Mouse (Mus musculus): ENCODE results near the gene Bmp2k.
A peak's percentile ranks its signal among the peaks of the same experiment; 100 is the strongest.

Bmp2k gene

GRCm38 (mm10) chr5:96997310-96997801 lies at the start of gene Bmp2k:
TSS of gene Bmp2k (plus strand) at chr5:96997689.
- DNase-seq, result peak; percentile 91

DNA sequence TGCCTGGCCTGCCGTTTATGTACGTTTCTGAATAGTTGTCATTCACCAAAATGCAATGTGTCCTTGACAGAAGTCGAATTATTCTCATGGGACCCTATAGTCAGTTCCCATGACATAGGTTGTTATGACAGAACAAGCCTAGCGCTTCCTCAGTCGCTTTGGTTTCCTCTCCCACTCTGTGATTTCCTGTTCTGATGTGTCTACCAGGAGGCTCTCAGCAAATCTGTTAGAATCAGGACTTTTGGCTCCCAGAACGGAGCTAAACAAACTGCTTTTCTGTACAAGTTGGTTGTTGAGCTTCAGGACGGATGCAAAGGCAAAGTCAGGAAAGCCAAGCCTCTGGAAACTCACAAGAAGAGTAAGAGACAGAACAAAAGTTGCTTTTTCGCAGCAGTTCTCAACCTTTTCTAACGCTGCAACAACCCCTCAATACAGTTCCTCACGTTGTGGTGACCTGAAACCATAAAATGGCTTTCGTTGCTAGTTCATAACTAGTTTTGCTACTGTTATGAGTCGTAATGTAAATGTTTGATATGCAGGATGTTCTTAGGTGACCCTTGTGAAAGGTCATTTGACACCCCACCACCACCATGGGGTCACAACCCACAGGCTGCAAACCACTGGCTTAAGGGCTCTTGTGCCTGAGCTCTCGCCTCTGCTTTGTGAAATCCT lies 48.5 kb upstream of the Bmp2k start:
- DNase-seq, result no peak

DNA sequence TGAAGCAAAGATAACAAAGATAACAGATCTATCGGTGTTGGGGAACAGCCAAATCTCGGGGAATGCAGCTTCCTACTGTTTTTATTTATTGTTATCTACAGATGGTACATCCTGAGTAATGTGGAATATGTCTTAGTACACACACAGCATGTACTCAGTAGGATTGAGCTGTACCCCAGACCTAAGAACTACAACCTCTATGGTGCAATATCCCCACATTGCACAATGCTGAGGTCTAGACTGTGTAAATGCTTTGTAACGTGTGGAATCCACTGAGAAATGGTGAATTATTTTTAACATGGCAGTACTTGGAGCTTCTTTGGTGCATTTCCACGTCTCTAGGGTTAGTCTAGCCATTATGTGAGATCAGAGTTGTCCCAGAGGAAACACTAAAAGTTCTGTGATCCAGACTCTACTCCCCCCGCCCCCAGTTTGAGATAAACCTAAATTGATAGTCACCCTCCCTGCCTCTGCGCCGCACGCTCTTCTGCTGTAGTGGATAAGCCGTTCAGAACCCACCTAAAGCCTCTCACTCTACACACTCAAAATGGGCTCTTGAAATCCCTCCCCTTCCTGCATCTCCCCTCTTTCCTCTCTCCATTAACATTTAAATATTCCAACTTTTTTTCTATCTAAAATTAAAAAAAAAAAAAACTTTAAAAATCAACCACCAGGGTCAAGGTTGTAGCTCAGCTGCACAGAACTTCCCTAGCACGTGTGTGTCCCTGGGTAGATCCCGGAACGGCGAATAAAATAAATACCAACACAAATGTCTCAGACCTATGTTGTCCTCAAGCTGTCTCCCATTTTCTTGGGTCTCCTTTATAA lies 47.4 kb upstream of the Bmp2k start:
- DNase-seq, result no peak

DNA sequence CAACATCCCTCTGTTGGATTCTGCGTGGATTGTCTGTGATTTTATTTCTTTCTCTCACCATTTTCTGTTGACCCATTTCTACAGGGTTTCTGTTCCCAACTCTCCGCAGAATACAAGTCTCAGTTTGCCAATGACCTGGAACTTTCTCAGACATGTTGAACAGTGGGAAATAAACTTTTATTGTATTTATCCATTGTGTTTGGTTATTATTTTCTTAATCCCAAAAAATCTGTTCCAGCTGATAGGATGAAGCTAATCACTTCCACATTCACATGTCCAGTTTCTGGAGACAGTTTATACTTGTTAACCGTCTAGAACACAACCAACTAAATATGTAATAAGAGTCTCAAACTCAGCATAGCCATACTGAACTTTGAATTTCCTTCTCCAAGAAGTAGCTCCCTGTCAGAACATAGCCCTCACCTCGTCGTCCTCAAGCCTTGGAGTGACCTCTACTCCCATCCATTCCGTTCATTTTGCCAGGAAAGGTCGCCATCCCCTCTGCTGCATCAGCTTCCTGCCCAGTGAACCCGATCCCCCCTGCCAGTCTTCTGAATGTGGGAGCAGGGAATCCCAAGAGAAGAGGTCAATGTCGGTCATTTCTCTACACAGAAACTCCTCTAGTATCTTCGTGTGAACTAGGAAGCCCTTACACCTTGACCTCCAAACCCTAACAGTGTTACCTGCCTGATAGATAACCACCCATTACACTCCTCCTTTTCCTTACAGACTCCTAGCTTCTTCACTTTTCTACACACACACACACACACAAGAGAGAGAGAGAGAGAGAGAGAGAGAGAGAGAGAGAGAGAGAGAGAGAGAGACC lies 46.6 kb upstream of the Bmp2k start:
- DNase-seq, result no peak

- DNase-seq, result no peak
Observed at GRCm38 (mm10) chr5:96951493-96952105, 45.9 kb upstream of the Bmp2k start.

GRCm38 (mm10) chr5:96954040-96954439 lies 43.4 kb upstream of the Bmp2k start:
- DNase-seq, result no peak

- no peak for DNase-seq
Observed at GRCm38 (mm10) chr5:96954466-96955027, 42.9 kb upstream of the Bmp2k start.

- no peak for DNase-seq
Observed at GRCm38 (mm10) chr5:96956926-96957325, 40.6 kb upstream of the Bmp2k start.

GRCm38 (mm10) chr5:96961122-96961521 lies 36.4 kb upstream of the Bmp2k start:
- no peak for DNase-seq

GRCm38 (mm10) chr5:96961852-96962251 lies 35.6 kb upstream of the Bmp2k start:
- no peak for DNase-seq

DNA sequence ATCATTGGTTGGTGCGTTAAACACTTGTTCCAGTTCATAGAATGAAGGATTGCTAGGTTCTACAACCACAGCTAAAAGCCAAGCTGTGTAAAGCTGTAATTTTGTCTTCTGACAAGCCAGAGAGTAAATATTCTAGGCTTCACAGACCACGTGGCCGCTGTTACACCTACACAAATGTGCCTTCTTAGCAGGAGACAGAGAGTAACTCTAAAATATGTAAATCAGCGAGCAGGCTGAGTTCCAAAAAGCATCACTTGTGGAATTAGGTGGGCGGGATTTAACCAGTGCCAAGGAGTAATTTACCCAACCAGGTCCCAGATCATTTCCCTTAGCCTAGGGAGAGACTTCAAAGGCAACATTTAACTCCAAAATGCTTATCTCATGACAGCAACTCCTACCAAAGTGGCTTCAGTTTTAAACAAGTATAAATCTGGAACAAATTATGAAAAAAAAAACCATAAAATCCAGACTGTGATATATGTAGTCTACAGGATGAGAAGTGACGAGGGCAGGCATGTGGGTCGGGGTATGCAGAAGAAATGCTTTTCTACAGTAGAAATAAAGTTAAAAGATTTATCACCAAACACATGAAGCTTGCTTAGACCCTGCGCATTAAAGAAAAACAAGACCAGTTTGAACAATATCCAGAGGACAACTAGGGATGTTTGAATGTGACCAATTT lies 35.1 kb upstream of the Bmp2k start:
- no peak for DNase-seq

GRCm38 (mm10) chr5:96962934-96963301 lies 34.6 kb upstream of the Bmp2k start:
- DNase-seq, result no peak

DNA sequence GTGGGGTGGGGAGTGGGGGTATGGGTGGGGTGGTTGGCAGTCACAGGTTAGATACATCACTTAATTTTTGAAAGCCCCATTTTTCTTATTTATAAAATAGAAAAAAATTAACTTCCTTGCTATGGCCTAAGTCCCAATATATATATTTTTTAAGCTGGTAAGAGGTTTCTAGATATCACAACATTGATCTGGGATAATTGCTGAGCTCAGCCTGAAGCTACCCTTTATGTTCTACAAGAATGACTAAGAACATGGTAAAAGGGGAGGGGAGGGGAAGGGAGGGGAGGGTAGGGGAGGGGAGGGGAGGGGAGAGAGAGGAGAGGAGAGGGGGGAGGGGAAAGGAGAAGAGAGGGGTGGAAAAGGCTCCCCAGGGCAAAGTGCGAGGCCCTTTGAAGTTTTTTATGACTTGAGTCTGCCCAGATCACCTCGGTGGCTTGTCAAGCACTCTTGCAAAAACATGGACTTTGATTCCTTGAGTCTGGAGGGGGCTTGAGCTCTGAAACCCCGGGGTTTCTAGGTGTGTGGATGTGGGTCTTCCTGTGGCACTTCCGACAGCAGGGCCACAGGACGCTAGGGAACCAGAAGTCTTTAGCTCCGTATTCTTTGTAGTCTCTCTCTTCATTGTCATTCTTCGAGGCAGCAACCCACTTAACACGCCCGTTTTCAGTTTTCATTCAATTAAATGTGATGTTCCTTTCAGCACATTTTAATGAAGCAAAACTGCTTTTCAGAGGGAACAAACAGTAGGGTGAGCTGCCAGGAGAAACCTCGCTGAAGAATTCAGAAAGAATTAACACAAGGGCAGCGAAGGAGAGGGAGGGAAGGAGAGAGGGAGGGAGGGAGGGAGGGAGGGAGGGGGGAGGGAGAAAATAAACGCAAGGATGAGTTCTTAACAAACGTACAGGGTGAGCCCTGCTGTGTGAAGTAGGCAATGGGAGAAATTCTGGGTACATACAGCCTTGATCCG lies 33.1 kb upstream of the Bmp2k start:
- DNase-seq, result peak; percentile 26

DNA sequence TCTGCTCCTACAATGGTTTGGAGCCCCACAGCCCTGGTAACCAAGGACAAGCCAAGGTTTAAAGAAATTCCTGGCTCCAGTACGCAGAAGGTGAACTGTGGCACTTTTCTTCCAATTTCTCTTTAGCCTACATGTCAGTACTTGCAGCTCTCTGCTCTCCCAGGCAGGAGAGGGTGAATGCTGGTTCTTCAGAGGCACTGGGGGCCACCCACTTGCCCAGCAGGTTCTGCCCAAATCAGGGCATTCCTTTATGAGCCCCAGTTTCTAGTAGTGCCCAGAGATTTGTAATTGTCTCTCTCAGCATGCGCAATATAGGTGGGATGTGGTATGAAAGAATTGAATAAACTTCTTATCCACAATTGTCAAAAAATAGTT lies 32.5 kb upstream of the Bmp2k start:
- DNase-seq, result no peak

DNA sequence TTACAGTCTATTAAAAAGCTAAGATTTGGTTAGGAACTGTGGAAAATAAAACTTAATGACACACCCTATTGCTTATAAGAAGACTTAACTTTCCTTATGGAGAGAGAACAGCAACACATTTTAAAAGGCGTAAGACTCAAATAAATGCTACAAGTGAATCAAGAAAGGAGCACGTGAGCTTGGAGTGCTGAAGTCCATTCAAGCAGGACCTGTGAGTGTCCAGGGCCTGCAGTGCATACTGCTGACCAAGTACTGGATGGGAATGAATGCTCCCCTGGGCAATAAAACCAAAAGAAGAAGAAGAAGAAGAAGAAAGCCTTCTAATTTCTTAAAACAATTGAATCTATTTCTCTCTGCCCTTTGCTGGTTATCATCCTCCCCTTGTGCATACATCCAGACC lies 32.0 kb upstream of the Bmp2k start:
- no peak for DNase-seq

DNA sequence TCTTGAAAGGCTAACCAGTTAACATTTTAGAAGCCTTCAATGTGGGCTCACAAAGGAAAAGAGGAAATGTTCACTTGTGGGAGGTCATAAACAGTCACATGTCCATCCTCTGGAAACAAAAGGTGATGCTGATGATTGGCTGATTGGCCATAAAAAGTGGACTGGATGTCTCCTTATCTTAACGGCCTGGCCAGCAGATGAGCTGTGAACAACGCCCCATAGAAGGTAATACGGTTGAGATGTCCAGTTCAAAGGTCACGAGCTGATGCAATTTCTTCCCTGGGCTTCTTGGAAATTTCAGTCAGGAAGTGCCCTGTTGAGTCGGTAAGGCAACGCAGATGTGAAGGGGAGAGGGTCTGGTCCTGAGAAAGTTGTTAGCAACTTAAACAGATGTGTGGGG lies 28.9 kb upstream of the Bmp2k start:
- DNase-seq, result no peak

GRCm38 (mm10) chr5:96969032-96969431 lies 28.5 kb upstream of the Bmp2k start:
- no peak for DNase-seq

GRCm38 (mm10) chr5:96969705-96970471 lies 27.6 kb upstream of the Bmp2k start:
- DNase-seq, result no peak

- no peak for DNase-seq
Observed at GRCm38 (mm10) chr5:96970472-96970848, 27.0 kb upstream of the Bmp2k start.

Measured in thymus, postnatal 25 days (tissue).